29 mouse cellular contexts compared by ENCODE assay signal in the genomic region with DNA sequence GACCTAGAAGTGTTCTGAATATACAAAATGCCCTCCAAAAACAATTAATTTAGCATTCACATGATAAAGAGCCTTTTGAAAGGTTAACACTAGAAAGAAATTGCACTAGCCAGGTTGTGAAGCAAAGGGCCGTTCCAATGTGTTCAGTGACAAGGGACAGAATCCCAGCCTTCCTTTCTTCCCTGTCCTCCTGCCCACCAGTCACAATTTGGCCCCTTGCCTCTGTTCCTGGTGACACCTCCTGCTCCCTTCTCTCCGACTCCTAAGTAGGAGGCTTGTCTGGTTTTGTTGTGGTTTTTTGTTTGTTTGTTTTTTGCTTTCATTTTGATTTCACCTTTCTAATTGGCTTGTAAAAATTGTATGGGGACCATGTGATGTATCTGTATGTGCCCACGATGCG. TPM values are rescaled to one million over a fixed set of nuclear protein-coding genes. Genes with fewer than 3 reads are reported as not detected.
DNase-seq lines count a peak whose midpoint lies in the region; ATAC-seq and TF ChIP-seq lines count a peak whose summit lies in the region.
"Had no signal": no experiment of that assay in that cellular context is flagged by ENCODE, and none has a peak within 500 bp of the region (broad histone marks: within the 10 kb centered on the region; RNA-seq: fewer than 3 reads in every experiment).

No protein-coding gene starts in this region.

- H3K27ac ChIP-seq in forebrain, embryonic 16.5 days (ENCODE audit: low read length) = no peak overlapping the region
- H3K27ac ChIP-seq in forebrain, embryonic 10.5 days = no peak overlapping the region
- no peak overlapping the region for H3K27ac ChIP-seq in testis, adult 2 months (ENCODE audit: control insufficient read depth, insufficient read depth, low read depth, low read length)
- H3K27ac ChIP-seq: embryonic facial prominence, embryonic 10.5 days; embryonic facial prominence, embryonic 13.5 days; heart, embryonic 15.5 days; hindbrain, embryonic 14.5 days; hindbrain, postnatal 0 days had no signal

- TF ChIP-seq CTCF in testis, adult 2 months (IDR thresholded peaks at IDR 0.05; ENCODE audit: control insufficient read depth, insufficient read depth, insufficient replicate concordance, low read depth, low read length) = no peak

- no peaks in the 10 kb centered on the region for H3K27me3 ChIP-seq in forebrain, embryonic 16.5 days (replicated peaks; ENCODE audit: control insufficient read depth, insufficient read depth, low read length)
- H3K27me3 ChIP-seq in forebrain, embryonic 10.5 days (ENCODE audit: poor library complexity, severe bottlenecking) = no peaks in the 10 kb centered on the region
- no peaks in the 10 kb centered on the region for H3K27me3 ChIP-seq in testis, adult 2 months (ENCODE audit: control insufficient read depth, insufficient read depth, low read length)
- H3K27me3 ChIP-seq: CH12.LX had no signal

- no peaks in the 10 kb centered on the region for H3K9me3 ChIP-seq in forebrain, embryonic 16.5 days (ENCODE audit: control insufficient read depth, low read length)
- H3K9me3 ChIP-seq in forebrain, embryonic 10.5 days = no peaks in the 10 kb centered on the region
- H3K9me3 ChIP-seq: embryonic facial prominence, embryonic 13.5 days; heart, embryonic 15.5 days had no signal

- no peaks in the 10 kb centered on the region for H3K36me3 ChIP-seq in forebrain, embryonic 16.5 days (ENCODE audit: control insufficient read depth, insufficient read depth)
- no peaks in the 10 kb centered on the region for H3K36me3 ChIP-seq in forebrain, embryonic 10.5 days (replicated peaks)
- H3K36me3 ChIP-seq in testis, adult 2 months (ENCODE audit: control insufficient read depth, insufficient read depth, low read length) = no peaks in the 10 kb centered on the region
- H3K36me3 ChIP-seq: embryonic facial prominence, embryonic 10.5 days; embryonic facial prominence, embryonic 13.5 days; G1E; heart, embryonic 12.5 days; heart, embryonic 15.5 days had no signal

- DNase-seq in cerebellum, postnatal 14 days = peak; percentile 14 to 20
- DNase-seq in forebrain, embryonic 10.5 days (ENCODE audit: extremely low spot score, low spot score) = no peak
- DNase-seq in testis, postnatal 14 days (ENCODE audit: low spot score) = no peak
- DNase-seq: adrenal gland, postnatal 10 days; adrenal gland, postnatal 36 days; B cell, adult 2 months; cerebellum, adult 11-12 months; cerebellum, adult 8-10 months; cerebellum, postnatal 25 days; embryo, embryonic 11 days; gastrocnemius, postnatal 25 days; heart, postnatal 10 days; heart, postnatal 4 days; kidney, adult 18-20 months had no signal

- no peak overlapping the region for H3K4me2 ChIP-seq in forebrain, embryonic 16.5 days (ENCODE audit: low read length)
- H3K4me2 ChIP-seq: embryonic facial prominence, embryonic 13.5 days; heart, embryonic 12.5 days; heart, embryonic 15.5 days; hindbrain, embryonic 14.5 days had no signal

- ATAC-seq in cerebellum, adult (ENCODE audit: insufficient number of reproducible peaks, low FRiP score, low TSS enrichment) = no peak
- ATAC-seq in forebrain, embryonic 16.5 days = 0 out of 2 replicates have a peak, but pooled peaks have one; percentile 43
- ATAC-seq: inflammation-experienced regulatory T-cells, adult 6 months; intestine, embryonic 16.5 days; Patski had no signal

- WGBS in forebrain, embryonic 16.5 days = 20% methylated on average over 4 of the region's 4 CpGs
- WGBS in forebrain, embryonic 10.5 days = 68% methylated on average over 4 of the region's 4 CpGs

- no peak overlapping the region for H3K9ac ChIP-seq in forebrain, embryonic 16.5 days (replicated peaks; ENCODE audit: low read depth, low read length)
- H3K9ac ChIP-seq: embryonic facial prominence, embryonic 13.5 days; heart, embryonic 12.5 days; heart, embryonic 15.5 days; hindbrain, embryonic 14.5 days had no signal

- no peak for TF ChIP-seq POLR2A in testis, adult 2 months (IDR thresholded peaks at IDR 0.05; ENCODE audit: control insufficient read depth, low read depth, low read length)

- no peak overlapping the region for H3K4me3 ChIP-seq in forebrain, embryonic 16.5 days (replicated peaks; ENCODE audit: low read length)
- H3K4me3 ChIP-seq in forebrain, embryonic 10.5 days = no peak overlapping the region
- H3K4me3 ChIP-seq in testis, adult 2 months (ENCODE audit: control insufficient read depth, low read depth, low read length) = peak overlapping the region; percentile 44
- H3K4me3 ChIP-seq: embryonic facial prominence, embryonic 10.5 days; embryonic facial prominence, embryonic 13.5 days; erythroblast, embryonic 14.5 days; heart, embryonic 12.5 days; heart, embryonic 15.5 days had no signal

- H3K4me1 ChIP-seq in forebrain, embryonic 16.5 days (replicated peaks; ENCODE audit: control insufficient read depth, insufficient read depth, low read length) = peaks cover 3% of the 10 kb centered on the region
- H3K4me1 ChIP-seq in forebrain, embryonic 10.5 days = peaks cover 25% of the 10 kb centered on the region
- peaks cover 3% of the 10 kb centered on the region for H3K4me1 ChIP-seq in testis, adult 2 months (ENCODE audit: control insufficient read depth, insufficient read depth, low read length)
- H3K4me1 ChIP-seq: heart, embryonic 12.5 days; heart, embryonic 15.5 days had no signal

RNA-seq across cellular contexts. Expression of a gene that starts 3.3 kb away (rescaled TPM):
- polyA plus RNA-seq in forebrain, embryonic 16.5 days (2015; fragmentation: Nextera tagmentation; extraction: Ambion mirVana) = 0.34 TPM in 1 of 2 replicates, not detected in the other
- polyA plus RNA-seq in forebrain, embryonic 10.5 days (2016; fragmentation: Nextera tagmentation; extraction: Ambion mirVana) = 0.50 TPM in 2 replicates
- 14.1 and 14.5 TPM in 2 replicates for polyA plus RNA-seq in testis, adult 2 months (2012; rRNA removed)
- polyA plus RNA-seq: erythroblast, embryonic 14.5 days; G1E; inflammation-experienced regulatory T-cells, adult 6 months; Patski had no signal

Comparison
In these comparisons a context has a peak if more than half of its experiments do, and no peak if none do; other contexts are left out.
1. DNase-seq: peak in cerebellum, postnatal 14 days (2 of 2); none in forebrain, embryonic 10.5 days (single experiment) and testis, postnatal 14 days (single experiment).
2. RNA of a gene that starts 3.3 kb away (polyA plus RNA-seq): 14.1 to 14.5 TPM in testis, adult 2 months; 0.50 TPM in forebrain, embryonic 10.5 days and 0.34 TPM in forebrain, embryonic 16.5 days; every median in the first group is over 10 times any median in the second.